Mouse (Mus musculus) intestine, postnatal 0 days (tissue): ENCODE measurements at regions not wholly inside any gene's neighbourhood (a gene's known extent, or its start where the extent isn't known, plus 50 kb on each side); places are given as distances from the start of the nearest gene placed in this dataset.

Experiments used
- ATAC-seq: fragments of 200-750 bp; cut with Nextera tagmentation; 2 replicates; pipeline ENCODE4 v1.8.0; 2017; ENCODE audit warnings: mild to moderate bottlenecking, moderate TSS enrichment, moderate library complexity
- H3K27ac ChIP-seq: fragments of 300-500 bp; sonication (generic); 2 replicates; pipeline ENCODE4 v1.5.1; 2014; ENCODE audit warnings: mild to moderate bottlenecking, low read depth, low read length, moderate library complexity
- H3K27me3 ChIP-seq: fragments of 300-500 bp; sonication (generic); replicated peaks from 2 replicates; pipeline ENCODE4 v1.6.1; 2014; ENCODE audit warnings: low read length, mixed read lengths; ENCODE audit not compliant: control insufficient read depth, insufficient read depth
- H3K36me3 ChIP-seq: fragments of 300-500 bp; sonication (generic); 2 replicates; pipeline ENCODE4 v1.6.1; 2014; ENCODE audit warnings: mild to moderate bottlenecking, moderate library complexity; ENCODE audit not compliant: control insufficient read depth, insufficient read depth
- H3K4me1 ChIP-seq: fragments of 300-500 bp; sonication (generic); replicated peaks from 2 replicates; pipeline ENCODE4 v1.6.1; 2014; ENCODE audit warnings: antibody characterized with exemption, low read length, mixed read lengths; ENCODE audit not compliant: control insufficient read depth, insufficient read depth
- H3K4me2 ChIP-seq: fragments of 300-500 bp; sonication (generic); replicated peaks from 2 replicates; pipeline ENCODE4 v1.6.1; 2014; ENCODE audit warnings: low read depth, mild to moderate bottlenecking, moderate library complexity
- H3K4me3 ChIP-seq: fragments of 300-500 bp; sonication (generic); 2 replicates; pipeline ENCODE4 v1.5.1; 2014; ENCODE audit warnings: low read depth, low read length
- H3K9ac ChIP-seq: fragments of 300-500 bp; sonication (generic); 2 replicates; pipeline ENCODE4 v1.6.1; 2014; ENCODE audit warnings: mild to moderate bottlenecking, low read depth, low read length
- H3K9me3 ChIP-seq: fragments of 300-500 bp; sonication (generic); 2 replicates; pipeline ENCODE4 v1.6.1; 2016; ENCODE audit warnings: mixed run types; ENCODE audit not compliant: control insufficient read depth
- CTCF ChIP-seq: sonication (generic); IDR thresholded peaks from 2 replicates; pipeline ENCODE4 v1.5.1; 2016; ENCODE audit warnings: low read depth, mild to moderate bottlenecking, control low read depth, antibody characterized with exemption, moderate library complexity
- WGBS: fragments of 180-500 bp; shearing (Covaris S2); extraction: QIAGEN DNeasy Blood & Tissue Kit; methylation state at CpG from one replicate; pipeline ENCODE4 v1.1.7; 2014; 5-methylcytosine and 5-hydroxymethylcytosine counted together

GRCm38 (mm10) chr12:93960869-93961268 lies 1731.2 kb upstream of the Flrt2 start:
- ATAC-seq: no peak
- no peaks in the 10 kb centered on the region for H3K36me3 ChIP-seq
- no peak overlapping the region for H3K27ac ChIP-seq
- no peak overlapping the region for H3K4me3 ChIP-seq
- no peak overlapping the region for H3K4me2 ChIP-seq
- no peak overlapping the region for H3K9ac ChIP-seq
- H3K9me3 ChIP-seq: no peaks in the 10 kb centered on the region
- 83% methylated on average over 1 of the region's 1 CpGs for WGBS
- no peaks in the 10 kb centered on the region for H3K27me3 ChIP-seq
- no peaks in the 10 kb centered on the region for H3K4me1 ChIP-seq
- TF ChIP-seq CTCF: no peak

- no peak overlapping the region for H3K9ac ChIP-seq
Observed at GRCm38 (mm10) chr12:93981307-93981706, 1710.7 kb upstream of the Flrt2 start.

GRCm38 (mm10) chr12:93991531-93991930 lies 1700.5 kb upstream of the Flrt2 start:
- H3K4me3 ChIP-seq: no peak overlapping the region
- H3K36me3 ChIP-seq: no peaks in the 10 kb centered on the region
- H3K9me3 ChIP-seq: no peaks in the 10 kb centered on the region
- H3K27me3 ChIP-seq: no peaks in the 10 kb centered on the region
- TF ChIP-seq CTCF: no peak
- 86% methylated on average over 1 of the region's 1 CpGs for WGBS
- H3K4me2 ChIP-seq: no peak overlapping the region
- no peak overlapping the region for H3K9ac ChIP-seq
- H3K4me1 ChIP-seq: no peaks in the 10 kb centered on the region
- no peak for ATAC-seq
- H3K27ac ChIP-seq: no peak overlapping the region

More at GRCm38 (mm10) chr12:93981307-93981706, 1710.7 kb upstream of the Flrt2 start:
- 60% methylated on average over 1 of the region's 1 CpGs for WGBS
- no peak overlapping the region for H3K4me3 ChIP-seq
- ATAC-seq: no peak
- no peak overlapping the region for H3K27ac ChIP-seq
- no peak for TF ChIP-seq CTCF
- no peaks in the 10 kb centered on the region for H3K27me3 ChIP-seq
- H3K4me1 ChIP-seq: no peaks in the 10 kb centered on the region
- H3K36me3 ChIP-seq: no peaks in the 10 kb centered on the region
- no peak overlapping the region for H3K4me2 ChIP-seq
- H3K9me3 ChIP-seq: no peaks in the 10 kb centered on the region

GRCm38 (mm10) chr12:93993875-93994274 lies 1698.2 kb upstream of the Flrt2 start:
- H3K27me3 ChIP-seq: no peaks in the 10 kb centered on the region
- no peaks in the 10 kb centered on the region for H3K9me3 ChIP-seq
- no peak overlapping the region for H3K4me3 ChIP-seq
- no peak overlapping the region for H3K9ac ChIP-seq
- no peak overlapping the region for H3K4me2 ChIP-seq
- no peak overlapping the region for H3K27ac ChIP-seq
- H3K4me1 ChIP-seq: no peaks in the 10 kb centered on the region
- H3K36me3 ChIP-seq: no peaks in the 10 kb centered on the region
- ATAC-seq: no peak
- WGBS: 88% methylated on average over 6 of the region's 6 CpGs
- TF ChIP-seq CTCF: no peak

- Histone ChIP-seq H3K4me2 (no peak overlapping the region), H3K36me3 (no peaks in the 10 kb centered on the region), H3K4me1 (no peaks in the 10 kb centered on the region), H3K27ac (no peak overlapping the region), H3K9ac (no peak overlapping the region), H3K9me3 (no peaks in the 10 kb centered on the region), H3K4me3 (no peak overlapping the region), H3K27me3 (no peaks in the 10 kb centered on the region)
- no peak for ATAC-seq
- TF ChIP-seq CTCF: no peak
Observed at GRCm38 (mm10) chr12:94015946-94016345, 1676.1 kb upstream of the Flrt2 start.

- Histone ChIP-seq H3K4me1 (no peaks in the 10 kb centered on the region), H3K27me3 (no peaks in the 10 kb centered on the region), H3K9ac (no peak overlapping the region), H3K4me2 (no peak overlapping the region), H3K4me3 (no peak overlapping the region), H3K9me3 (no peaks in the 10 kb centered on the region), H3K36me3 (no peaks in the 10 kb centered on the region), H3K27ac (no peak overlapping the region)
- no peak for TF ChIP-seq CTCF
- WGBS: 74% methylated on average over 4 of the region's 4 CpGs
- no peak for ATAC-seq
Observed at GRCm38 (mm10) chr12:94031364-94031763, 1660.7 kb upstream of the Flrt2 start.

GRCm38 (mm10) chr12:94047972-94048371 lies 1644.1 kb upstream of the Flrt2 start:
- Histone ChIP-seq H3K27me3 (no peaks in the 10 kb centered on the region), H3K4me2 (no peak overlapping the region)
- 88% methylated on average over 2 of the region's 2 CpGs for WGBS

More at GRCm38 (mm10) chr12:94047972-94048371, 1644.1 kb upstream of the Flrt2 start:
- no peak overlapping the region for H3K27ac ChIP-seq
- no peak overlapping the region for H3K4me3 ChIP-seq
- no peaks in the 10 kb centered on the region for H3K4me1 ChIP-seq
- ATAC-seq: no peak
- TF ChIP-seq CTCF: no peak
- no peaks in the 10 kb centered on the region for H3K9me3 ChIP-seq
- no peak overlapping the region for H3K9ac ChIP-seq
- no peaks in the 10 kb centered on the region for H3K36me3 ChIP-seq
